Mouse (Mus musculus) WW6 (cell line): ENCODE results near the gene Yipf2.

Experiments
- DNase-seq: peaks from one replicate; pipeline ENCODE4 v3.0.0-alpha.2; 2013; ENCODE audit warnings: low read depth, low spot score

Gene Yipf2

DNA sequence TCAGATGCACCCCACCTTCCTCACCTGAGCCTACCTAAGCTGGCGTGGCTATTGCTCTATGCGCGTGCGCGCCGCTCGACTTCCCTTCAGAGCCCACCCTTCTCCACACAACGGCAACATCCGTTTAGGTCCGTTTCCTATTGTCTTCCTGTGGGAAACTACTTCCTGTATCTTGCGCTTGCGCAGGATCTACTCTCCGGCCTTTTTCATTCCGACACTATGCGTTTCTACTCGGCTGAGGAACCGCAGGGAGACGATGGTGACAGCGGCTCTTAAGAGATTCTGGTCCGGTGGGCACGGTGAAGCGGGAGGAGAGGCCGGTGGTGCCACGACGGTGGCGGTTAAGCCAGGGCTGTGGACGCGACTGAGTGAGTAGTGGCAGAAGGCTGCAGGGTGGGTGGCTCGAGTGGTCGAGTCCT is at the start of gene Yipf2, which contains the start of gene Timm29:
TSS of gene Yipf2 (minus strand) at position 126 of the 419 bp plus-strand sequence.
TSS of gene Timm29 (plus strand) at position 20 of the 419 bp plus-strand sequence.
- DNase-seq: peak; percentile 93

DNA sequence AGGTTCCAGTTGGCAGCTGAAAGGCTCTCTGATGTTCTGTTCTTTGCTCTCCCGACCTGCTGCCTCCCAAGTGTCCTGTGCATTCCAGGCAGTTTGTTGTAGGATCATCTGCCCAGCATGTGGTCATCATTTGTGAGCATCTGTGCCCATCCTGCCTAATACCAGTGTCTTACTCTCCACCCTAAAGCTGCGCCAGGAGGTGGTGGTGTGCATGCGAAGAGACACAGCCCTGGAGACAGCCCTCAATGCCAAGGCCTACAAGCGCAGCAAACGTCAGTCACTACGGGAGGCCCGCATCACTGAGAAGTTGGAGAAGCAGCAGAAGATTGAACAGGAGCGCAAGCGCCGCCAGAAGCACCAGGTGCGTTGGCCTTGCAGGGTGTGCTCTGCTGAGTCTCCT is 46.4 kb upstream of the Yipf2 start:
- DNase-seq: no peak

DNA sequence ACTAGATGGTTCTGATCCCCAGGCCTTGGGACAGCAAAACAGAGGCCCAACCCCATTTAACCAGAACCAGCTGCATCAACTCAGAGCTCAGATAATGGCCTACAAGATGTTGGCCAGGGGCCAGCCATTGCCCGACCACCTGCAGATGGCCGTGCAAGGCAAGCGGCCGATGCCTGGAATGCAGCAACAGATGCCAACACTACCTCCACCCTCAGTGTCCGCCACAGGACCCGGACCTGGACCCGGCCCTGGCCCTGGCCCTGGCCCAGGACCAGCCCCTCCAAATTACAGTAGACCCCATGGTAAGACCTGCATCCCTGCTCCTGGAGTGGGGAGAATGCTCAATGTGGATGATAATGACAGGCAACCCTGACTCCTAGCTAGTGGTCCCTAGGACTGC is 43.0 kb upstream of the Yipf2 start:
- no peak for DNase-seq

DNA sequence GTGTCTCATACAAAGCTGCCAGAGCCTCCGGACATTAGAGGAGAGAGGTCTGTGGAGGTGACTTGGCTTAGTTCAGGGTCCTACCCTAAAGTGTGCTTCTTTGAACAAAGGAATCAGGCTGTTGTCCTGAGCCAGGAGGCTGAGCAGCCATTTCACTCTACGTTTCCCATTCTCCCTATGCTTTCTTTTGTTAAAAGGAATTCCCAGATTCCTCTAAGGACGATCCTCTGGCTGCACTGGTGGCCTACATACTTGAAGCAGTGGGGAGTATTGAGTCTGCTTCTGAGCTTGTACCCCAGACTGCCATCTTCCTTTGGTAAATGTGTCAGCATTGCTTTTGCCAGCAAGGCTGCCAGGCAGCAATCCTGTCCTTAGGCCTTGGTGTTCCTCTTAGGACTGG is 40.5 kb upstream of the Yipf2 start:
- DNase-seq: no peak

DNA sequence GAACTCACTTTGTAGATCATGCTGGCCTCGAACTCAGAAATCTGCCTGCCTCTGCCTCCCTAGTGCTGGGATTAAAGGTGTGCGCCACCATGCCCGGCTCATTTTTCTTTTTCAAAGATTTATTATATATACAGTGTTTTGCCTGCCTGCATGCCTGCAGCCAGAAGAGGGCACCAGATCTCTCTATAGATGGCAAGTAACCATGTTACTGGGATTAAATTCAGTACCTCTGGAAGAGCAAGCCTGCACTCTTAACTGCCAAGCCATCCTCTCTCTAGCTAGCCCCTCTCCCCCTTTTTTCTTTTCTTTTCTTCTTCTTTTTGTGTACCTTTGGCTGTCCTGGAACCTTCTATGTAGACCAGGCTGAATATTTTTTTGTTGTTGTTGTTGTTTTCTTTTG is 38.0 kb upstream of the Yipf2 start:
- DNase-seq: no peak

GRCm38 (mm10) chr9:21627145-21627795 is 34.6 kb upstream of the Yipf2 start:
- no peak for DNase-seq

GRCm38 (mm10) chr9:21626571-21626970 is 33.9 kb upstream of the Yipf2 start:
- DNase-seq: no peak

DNA sequence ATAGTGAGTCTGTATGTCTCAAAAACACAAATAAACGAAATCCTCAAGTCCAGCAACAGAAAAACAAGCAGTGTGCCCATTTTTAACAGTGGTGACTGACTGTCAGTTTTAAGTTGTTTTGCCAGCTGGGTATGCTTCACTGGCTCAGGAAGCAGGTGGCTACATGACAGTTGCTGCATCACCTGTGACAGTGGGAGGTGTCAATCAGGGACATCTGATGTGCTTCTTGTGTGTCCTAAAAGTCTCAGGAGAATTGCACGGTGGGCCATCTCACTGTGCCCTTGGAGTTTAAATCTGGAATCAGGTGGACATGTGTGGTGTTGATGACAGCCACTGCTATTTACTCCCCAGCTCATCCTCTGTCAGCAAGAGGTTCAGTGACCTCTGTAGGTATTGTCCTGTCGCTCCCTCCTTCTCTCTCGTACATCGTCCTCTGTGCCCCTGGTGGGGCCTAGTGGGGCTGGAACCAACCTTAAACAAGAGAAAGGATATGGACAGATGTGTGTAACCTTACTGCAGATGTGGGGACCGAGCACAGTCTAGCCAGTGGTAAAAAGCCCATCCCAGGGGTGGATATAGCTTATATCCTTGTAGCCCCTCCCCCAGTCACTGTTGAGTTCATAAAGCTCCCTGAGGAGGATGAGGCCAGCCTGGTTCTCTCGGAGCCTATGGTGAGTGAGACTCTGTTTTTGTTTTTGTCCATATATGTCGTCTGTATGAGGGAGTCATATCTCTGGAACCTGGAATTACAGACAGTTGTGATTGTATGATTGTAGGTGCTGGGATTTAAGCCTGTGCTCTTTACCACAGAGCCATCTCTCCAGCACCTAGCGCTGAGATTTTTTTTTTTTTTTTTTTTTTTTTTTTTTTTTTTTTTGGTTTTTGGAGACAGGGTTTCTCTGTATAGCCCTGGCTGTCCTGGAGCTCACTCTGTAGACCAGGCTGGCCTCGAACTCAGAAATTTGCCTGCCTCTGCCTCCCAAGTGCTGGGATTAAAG is 33.0 kb upstream of the Yipf2 start:
- DNase-seq: no peak

DNA sequence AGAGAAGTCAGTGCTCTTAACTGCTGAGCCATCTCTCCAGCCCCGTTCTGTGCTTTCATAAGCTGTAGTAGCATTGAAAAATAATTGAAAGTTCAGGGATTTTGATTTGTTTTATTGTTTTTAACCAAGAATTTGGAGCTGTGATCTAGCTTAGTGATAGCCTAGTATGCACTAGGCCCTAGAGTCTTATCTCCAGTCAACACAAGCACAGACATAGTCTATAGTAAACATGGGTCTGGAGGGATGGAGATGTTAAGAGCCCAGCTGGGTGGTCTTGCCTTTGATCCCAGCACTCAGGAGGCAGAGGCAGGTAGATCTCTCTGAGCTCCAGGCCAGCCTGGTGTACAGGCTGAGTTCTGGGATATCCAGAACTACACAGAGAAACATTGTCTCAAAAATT is 30.0 kb upstream of the Yipf2 start:
- DNase-seq: no peak

DNA sequence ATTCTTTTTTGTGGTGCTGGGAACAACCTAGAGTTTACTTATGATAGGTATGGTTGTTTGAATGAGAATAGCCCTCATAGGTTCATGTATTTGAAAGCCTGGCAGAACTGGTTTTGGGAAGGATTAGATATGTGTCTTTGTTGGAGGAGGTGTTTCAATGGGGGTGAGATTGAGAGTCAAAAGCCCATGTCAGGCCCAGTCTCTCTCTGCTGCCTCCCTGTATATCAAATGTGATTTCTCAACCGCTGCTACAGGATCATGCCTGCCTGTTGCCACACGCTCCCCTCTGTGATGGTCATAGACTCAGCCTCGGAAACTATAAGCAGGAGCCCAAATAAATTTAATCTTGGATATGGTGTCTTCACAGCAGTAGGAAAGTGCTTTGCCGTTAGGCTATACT is 27.6 kb upstream of the Yipf2 start:
- no peak for DNase-seq

DNA sequence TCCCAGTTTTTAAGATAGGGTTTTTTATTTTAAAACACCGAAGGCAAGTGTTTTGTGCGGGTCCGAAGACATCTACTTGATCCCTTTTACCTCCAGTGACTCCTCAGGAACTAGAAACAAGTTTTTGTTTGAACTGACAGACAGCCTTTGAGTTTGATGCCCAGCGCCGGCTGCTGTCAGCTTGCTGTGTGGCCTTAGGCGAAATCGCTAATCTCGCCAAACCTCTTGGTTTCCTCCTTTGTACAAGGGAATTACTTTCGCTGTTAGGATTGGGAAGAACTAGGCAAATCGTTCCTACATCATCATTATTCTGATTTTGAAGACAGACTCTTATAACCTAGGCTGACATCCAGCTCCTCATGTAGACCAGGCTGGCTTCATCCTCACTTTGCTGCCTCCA is 24.4 kb upstream of the Yipf2 start:
- DNase-seq: no peak

GRCm38 (mm10) chr9:21616232-21616781 is 23.7 kb upstream of the Yipf2 start:
- peak; percentile 70 for DNase-seq

DNA sequence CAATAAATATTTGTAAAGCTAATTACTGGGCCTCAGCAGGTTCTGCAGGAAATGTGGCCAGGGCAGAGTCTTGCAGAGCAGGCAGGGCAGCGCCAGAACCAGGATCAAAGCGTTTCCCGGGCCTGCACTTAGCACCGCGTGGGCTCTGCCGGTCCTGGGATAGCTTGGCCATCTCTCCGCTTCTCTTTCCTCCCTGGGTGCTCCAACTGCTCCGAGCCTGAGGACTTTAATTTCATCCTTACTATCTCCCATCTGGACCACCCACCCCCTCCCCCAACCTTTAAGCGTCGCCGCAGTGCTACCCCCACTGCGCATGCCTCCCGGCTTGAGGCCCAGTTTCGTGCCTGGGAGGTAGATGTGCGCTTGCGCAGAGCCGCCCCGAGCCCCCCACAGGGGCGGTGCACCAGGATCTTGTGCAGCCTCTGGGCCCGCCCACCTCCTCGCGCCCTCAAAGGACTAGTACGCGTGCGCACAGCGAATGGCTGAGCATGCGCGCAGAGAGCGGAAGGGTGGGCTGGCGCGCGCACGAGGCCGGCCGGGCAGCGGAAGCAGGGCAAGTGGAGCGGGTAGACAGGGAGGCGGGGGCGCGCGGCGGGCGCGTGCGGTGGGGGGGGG is 23.1 kb upstream of the Yipf2 start, which contains the start of gene Smarca4:
TSS of gene Smarca4 (plus strand) at position 553 of the 615 bp plus-strand sequence.
- DNase-seq: peak; percentile 98

GRCm38 (mm10) chr9:21614864-21615616 is 22.4 kb upstream of the Yipf2 start:
- DNase-seq: no peak

DNA sequence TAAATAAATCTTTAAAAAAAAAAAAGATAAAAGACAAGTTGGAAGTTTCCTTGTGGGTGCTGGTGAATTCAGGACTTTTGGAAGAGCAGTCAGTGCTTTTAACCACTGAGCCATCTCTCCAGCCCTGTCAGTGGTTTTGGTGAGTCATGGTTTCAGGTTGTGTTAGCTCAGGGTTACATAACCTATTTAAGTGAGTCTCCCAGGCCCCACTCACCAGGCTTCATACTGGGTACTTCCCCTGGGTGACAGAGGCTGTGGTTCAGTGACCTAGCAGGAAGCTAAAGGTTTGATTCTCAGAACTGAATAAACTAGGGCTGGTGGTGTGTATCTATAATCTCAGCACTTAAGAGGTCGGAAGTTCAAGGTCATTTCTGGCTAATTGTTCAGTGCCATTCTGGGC is 17.2 kb upstream of the Yipf2 start:
- DNase-seq: no peak

- DNase-seq: no peak
Measured at GRCm38 (mm10) chr9:21606648-21607047, 14.0 kb upstream of the Yipf2 start.

GRCm38 (mm10) chr9:21605865-21606264 is 13.2 kb upstream of the Yipf2 start:
- DNase-seq: no peak

GRCm38 (mm10) chr9:21604119-21604518 is 11.5 kb upstream of the Yipf2 start:
- no peak for DNase-seq

DNA sequence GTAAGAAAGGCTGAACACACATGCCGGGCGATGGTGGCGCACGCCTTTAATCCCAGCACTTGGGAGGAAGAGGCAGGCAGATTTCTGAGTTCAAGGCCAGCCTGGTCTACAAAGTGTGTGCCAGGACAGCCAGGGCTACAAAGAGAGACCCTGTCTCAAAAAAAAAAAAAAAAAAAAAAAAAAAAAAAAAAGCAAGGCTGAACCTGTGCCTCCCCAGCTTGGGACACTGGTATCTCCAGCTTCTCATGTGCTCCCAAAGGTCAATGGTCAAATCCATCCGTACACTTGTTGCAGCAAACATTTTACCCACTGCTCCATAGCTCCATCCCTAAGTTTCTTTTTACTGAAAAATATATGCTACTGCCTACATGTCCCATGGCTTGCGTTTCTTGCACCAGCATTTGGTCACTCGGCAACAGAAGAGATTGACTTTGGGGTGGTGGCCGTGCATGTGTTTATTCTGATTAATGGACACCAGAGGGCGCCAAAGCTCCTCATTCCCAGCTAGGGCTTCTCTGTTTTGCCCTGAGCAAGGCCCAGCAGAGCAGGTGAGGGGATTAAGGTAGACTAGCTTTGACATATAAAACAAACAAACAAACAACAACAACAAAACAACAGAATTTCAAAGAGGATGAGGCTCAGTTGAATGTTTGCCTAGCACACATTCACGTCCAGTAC is 9.2 kb upstream of the Yipf2 start:
- peak; percentile 64 for DNase-seq

DNA sequence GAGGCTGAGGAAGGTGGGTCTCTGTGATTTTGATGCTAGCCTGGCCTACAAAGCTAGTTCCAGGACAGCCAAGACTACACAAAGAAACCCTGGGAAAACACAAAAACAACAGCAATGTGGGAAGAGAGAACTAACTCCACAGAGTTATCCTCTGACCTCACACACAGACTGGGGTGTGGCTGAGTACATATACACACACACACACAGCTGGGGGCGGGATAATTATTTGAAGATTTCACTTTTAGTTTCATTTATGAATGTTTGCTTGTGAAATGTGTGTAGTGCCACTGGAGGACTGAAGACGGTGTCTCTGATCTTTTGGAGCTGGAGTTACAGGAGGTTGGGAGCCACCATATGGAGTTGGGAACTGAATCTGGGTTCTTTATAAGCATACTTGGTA is 8.4 kb upstream of the Yipf2 start:
- DNase-seq: no peak

GRCm38 (mm10) chr9:21600186-21600585 is 7.6 kb upstream of the Yipf2 start:
- DNase-seq: no peak
